Mouse (Mus musculus) olfactory bulb, adult 2 months (tissue): ENCODE measurements around the gene Pxn. TPM values are rescaled to one million over a fixed set of nuclear protein-coding genes. Genes with fewer than 3 reads are reported as not detected.
"Not testable (repeated sequence)": the region's sequence is repeated elsewhere in the genome, so short reads cannot be mapped to it uniquely, and the experiment has no call there.

ENCODE experiments used
- H3K27ac ChIP-seq: fragments of 200-500 bp; 2 replicates; pipeline ENCODE4 v1.5.1; 2012; ENCODE audit warnings: low read depth, low read length; ENCODE audit not compliant: insufficient read depth
- H3K4me1 ChIP-seq: fragments of 200-500 bp; 2 replicates; pipeline ENCODE4 v1.6.1; 2012; ENCODE audit warnings: low read length; ENCODE audit not compliant: control insufficient read depth, insufficient read depth
- H3K4me3 ChIP-seq: fragments of 200-500 bp; 2 replicates; pipeline ENCODE4 v1.5.1; 2012; ENCODE audit warnings: mild to moderate bottlenecking, low read depth, low read length, moderate library complexity; ENCODE audit not compliant: insufficient read depth
- CTCF ChIP-seq: fragments of 200-500 bp; IDR thresholded peaks from 2 replicates; pipeline ENCODE4 v1.5.1; 2012; ENCODE audit warnings: low read depth, mild to moderate bottlenecking, low read length, moderate library complexity; ENCODE audit not compliant: insufficient read depth
- POLR2A ChIP-seq: fragments of 200-500 bp; IDR thresholded peaks from 2 replicates; pipeline ENCODE4 v1.6.1; 2012; ENCODE audit warnings: mild to moderate bottlenecking, low read depth, low read length, moderate library complexity; ENCODE audit not compliant: insufficient read depth
- WGBS: fragments of 180-500 bp; shearing (Covaris S2); methylation state at CpG from one replicate; pipeline ENCODE4 v1.1.7; 2018; 5-methylcytosine and 5-hydroxymethylcytosine counted together
- polyA plus RNA-seq: library from polyadenylated mRNA; stranded (reverse); fragments of >200 nt; gene quantifications from 2 replicates; pipeline ENCODE4 v1.2.4, GENCODE M21; 2012; ENCODE audit warnings: low replicate concordance; ENCODE audit not compliant: missing spikeins, insufficient read depth, insufficient read length

Gene Pxn
- polyA plus RNA-seq, 1 experiment: not detected

DNA sequence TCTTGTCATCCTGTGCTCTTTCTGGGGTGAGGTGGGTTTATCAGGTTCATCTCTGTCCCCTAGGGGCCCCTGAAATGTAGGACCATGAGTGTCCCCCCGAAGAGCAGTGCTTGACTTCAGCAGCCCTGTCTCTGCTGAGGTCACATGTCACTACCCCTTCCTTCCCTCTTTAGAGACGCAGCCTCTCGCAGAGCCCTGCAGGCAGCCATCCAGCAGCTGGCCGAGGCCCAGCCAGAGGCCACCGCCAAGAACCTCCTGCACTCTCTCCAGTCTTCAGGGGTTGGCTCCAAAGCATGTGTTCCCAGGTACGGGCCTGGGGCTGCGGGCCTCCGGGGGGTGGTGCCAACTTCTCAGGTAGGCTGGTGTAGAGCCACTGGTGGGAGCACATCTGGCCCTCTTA is 68.5 kb downstream of the Pxn start:
- Histone ChIP-seq H3K4me3 (no peak overlapping the region), H3K4me1 (peaks cover 17% of the 10 kb centered on the region), H3K27ac (no peak overlapping the region)
- WGBS: 52% methylated on average over 8 of the region's 8 CpGs
- TF ChIP-seq CTCF (no peak), POLR2A (no peak)

DNA sequence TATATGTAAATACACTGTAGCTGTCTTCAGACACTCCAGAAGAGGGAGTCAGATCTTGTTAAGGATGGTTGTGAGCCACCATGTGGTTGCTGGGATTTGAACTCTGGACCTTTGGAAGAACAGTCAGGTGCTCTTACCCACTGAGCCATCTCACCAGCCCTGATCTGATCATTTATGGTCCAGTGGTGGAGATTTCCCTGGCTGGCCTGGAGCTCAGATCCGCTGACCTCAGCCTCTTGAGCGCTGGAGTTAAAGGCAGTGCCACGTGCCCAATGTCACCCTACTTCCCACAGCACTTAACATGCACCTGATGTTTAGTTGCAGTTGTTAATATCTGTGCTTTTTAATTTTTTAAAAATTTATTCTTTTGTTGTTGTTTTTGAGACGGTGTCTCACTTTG is 71.2 kb downstream of the Pxn start:
- H3K4me1 ChIP-seq: peaks cover 11% of the 10 kb centered on the region; the same call in 1 of the 2 replicates
- H3K4me3 ChIP-seq, H3K27ac ChIP-seq: not testable (repeated sequence)
- WGBS: 98% methylated on average over 4 of the region's 4 CpGs

DNA sequence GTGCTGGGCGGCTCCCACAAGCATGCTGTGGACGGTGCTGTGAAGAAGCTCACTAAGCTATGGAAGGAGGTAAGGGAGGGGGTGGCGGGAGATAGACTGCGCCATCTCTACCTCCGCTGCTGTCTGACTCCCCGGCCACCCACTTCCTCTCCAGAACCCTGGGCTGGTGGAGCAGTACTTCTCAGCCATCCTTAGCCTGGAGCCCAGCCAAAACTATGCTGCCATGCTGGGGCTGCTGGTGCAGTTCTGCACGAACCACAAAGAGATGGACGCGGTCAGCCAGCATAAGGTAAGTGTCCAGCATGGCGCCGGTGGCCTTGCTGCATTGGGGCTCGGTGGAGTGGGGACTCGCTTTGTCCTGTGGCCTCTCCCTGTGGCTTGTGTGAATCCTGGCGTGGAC is 72.4 kb downstream of the Pxn start:
- peaks cover 6% of the 10 kb centered on the region; the same call in 1 of the 2 replicates for H3K4me1 ChIP-seq
- 85% methylated on average over 14 of the region's 14 CpGs for WGBS
- H3K4me3 ChIP-seq: no peak overlapping the region
- no peak overlapping the region for H3K27ac ChIP-seq
- TF ChIP-seq POLR2A: no peak
- no peak for TF ChIP-seq CTCF

DNA sequence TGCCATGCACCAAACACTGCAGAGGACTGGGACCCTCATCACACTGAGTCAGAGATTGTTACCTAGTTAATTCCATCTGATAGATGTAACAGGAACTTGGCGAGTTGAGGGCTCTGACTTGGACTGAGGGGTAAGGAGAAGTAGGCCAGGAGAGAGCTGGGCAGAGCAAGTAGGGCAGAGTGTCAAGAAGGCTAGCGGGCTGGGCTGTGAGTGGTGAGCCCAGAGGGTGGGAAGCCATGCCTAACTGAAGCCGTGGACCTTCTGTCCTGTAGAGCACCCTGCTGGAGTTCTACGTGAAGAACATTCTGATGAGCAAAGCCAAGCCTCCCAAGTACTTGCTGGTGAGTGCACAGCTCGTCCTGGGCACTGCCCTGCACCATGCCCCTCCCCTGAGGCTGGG is 72.9 kb downstream of the Pxn start:
- Histone ChIP-seq H3K27ac (no peak overlapping the region), H3K4me1 (peaks cover 6% of the 10 kb centered on the region; the same call in 1 of the 2 replicates), H3K4me3 (no peak overlapping the region)
- TF ChIP-seq CTCF (no peak), POLR2A (no peak)
- 86% methylated on average over 5 of the region's 5 CpGs for WGBS

DNA sequence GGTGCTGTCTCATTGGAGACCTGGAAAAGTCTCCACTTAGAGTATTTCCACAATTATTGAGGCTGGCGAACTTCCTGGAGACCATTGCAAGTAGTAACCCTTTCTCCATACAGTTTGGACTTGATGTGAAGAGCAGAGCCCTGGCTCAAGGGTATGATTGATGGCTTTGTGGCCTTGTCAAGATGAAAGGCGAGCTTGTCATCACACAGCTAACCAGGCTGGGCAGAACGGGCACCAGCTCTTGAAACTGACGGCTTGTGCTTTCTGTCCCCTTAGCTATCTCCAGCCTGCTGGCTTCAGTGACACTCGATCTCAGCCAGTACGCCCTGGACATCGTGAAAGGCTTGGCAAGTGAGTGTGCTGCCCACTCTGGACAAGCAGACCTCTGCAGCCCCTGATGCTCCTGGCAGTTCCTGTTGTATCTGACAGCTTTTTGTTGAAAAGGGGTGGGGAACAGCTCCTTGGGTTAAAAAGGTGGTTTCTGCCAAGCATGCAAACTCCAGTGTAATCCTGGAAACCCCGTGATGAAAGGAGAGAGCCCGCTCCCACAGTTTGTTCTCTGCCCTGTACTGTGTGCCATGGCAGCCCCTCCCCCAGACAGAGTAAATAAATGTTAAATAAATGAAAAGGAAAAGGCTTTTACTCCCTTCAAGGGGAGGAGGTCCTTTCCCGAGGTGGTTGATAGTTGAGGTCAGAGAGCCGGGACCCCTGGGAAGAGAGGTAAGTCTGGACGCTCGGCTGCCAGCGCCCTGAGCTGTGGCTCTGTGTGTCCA is 73.9 kb downstream of the Pxn start:
- 94% methylated on average over 14 of the region's 14 CpGs for WGBS
- Histone ChIP-seq H3K4me1 (peaks cover 7% of the 10 kb centered on the region), H3K27ac (no peak overlapping the region), H3K4me3 (no peak overlapping the region)
- TF ChIP-seq POLR2A (no peak), CTCF (no peak)

DNA sequence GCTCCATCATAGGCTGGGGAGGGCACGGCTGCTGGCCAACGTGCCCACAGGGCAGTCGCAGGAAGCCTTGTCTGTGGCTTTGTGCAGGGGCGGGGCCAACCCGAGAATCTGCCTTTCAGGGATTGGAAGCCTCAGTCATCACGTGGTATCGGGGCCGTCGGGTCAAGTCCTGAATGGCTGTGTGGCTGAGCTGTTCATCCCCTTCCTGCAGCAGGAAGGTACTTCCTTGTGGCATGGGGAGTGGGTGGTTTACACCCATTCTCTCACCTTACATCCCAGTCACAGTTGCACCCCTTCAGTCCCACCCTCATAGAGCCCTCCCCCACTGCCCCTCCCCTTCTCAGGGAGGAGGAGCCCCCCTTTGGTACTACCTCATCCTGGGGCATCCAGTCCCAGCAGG is 75.2 kb downstream of the Pxn start:
- TF ChIP-seq POLR2A (no peak), CTCF (no peak)
- no peak overlapping the region for H3K4me3 ChIP-seq
- 98% methylated on average over 9 of the region's 9 CpGs for WGBS

DNA sequence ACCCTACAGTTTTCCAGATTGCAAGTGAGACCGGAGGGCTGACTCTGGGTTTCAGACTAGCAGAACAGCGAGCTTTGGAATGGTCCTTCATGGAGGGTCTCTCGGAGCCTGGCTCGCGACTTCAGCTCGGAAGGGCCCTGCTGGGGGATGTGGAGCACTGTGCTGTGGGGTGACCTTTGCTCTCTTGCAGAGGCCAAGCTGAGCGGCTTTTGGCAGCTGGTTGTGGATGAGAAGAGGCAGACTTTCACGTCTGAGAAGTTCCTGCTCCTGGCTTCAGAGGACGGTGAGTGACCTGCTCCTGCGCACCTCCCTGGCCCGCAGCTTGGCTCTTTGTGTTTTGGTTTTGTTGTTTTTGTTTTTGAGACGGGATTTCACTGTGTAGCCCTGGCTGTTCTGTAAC is 79.1 kb downstream of the Pxn start:
- TF ChIP-seq CTCF: no peak
- no peak for TF ChIP-seq POLR2A
- no peak overlapping the region for H3K27ac ChIP-seq
- H3K4me3 ChIP-seq: no peak overlapping the region
- peaks cover 21% of the 10 kb centered on the region for H3K4me1 ChIP-seq
- WGBS: 87% methylated on average over 12 of the region's 12 CpGs

More for the DNA sequence above, 75.2 kb downstream of the Pxn start:
- no peak overlapping the region for H3K27ac ChIP-seq
- H3K4me1 ChIP-seq: peaks cover 18% of the 10 kb centered on the region

DNA sequence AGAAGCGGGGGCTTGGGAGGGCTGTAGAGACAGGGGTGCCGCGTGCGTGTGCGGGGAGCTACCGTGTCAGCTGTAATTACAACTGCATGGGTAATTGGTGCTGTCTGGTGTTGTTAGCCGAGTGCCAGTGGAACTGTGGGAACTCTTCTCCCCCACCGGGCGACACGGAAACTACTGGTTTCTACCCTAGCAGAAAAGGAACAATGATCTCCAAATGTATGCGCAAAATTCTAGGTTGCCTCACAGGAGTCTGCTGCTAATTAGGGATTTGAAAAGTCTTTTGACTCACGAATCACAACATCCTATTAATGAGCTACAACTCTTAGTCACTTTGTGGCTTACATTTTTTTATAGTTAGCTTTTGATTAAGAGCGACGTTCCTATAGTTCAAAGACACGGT is 79.7 kb downstream of the Pxn start:
- H3K27ac ChIP-seq: no peak overlapping the region
- 12% methylated on average over 15 of the region's 15 CpGs for WGBS

DNA sequence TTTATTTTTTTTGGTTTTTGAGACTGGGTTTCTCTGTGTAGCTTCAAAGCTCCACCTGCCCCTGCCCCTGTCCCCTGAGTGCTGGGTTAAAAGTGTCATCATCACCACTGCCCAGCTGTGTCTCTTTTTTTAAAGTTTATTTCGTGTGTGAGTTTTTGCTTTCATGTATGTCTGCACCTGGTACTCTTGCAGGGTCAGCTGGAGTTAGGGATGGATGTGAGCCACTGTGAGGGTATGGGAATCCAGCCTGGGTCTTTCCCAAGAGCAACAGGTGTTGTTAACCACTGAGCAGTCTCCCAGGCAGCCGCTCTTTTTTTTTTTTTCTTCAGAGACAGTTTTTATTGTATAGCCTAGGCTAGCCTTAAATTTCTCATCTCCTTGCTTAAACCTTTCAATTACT is 80.3 kb downstream of the Pxn start:
- WGBS: 79% methylated on average over 2 of the region's 2 CpGs
- peaks cover 21% of the 10 kb centered on the region for H3K4me1 ChIP-seq
- no peak for TF ChIP-seq POLR2A
- TF ChIP-seq CTCF: no peak
- H3K4me3 ChIP-seq: no peak overlapping the region
- H3K27ac ChIP-seq: no peak overlapping the region

More for the DNA sequence above, 79.7 kb downstream of the Pxn start:
- no peak overlapping the region for H3K4me3 ChIP-seq
- TF ChIP-seq POLR2A (no peak), CTCF (no peak)
- H3K4me1 ChIP-seq: peaks cover 21% of the 10 kb centered on the region
